Mouse (Mus musculus) liver, postnatal 0 days (tissue): ENCODE data around the gene Pax7. TPM values are rescaled to one million over a fixed set of nuclear protein-coding genes. Genes with fewer than 3 reads are reported as not detected.

ENCODE experiments used
- ATAC-seq: fragments of 200-750 bp; cut with Nextera tagmentation; 2 replicates; pipeline ENCODE4 v1.8.0; 2017; ENCODE audit warnings: mild to moderate bottlenecking, moderate library complexity
- DNase-seq: peaks from one replicate; pipeline ENCODE4 v3.0.0-alpha.2; 2016
- H3K27ac ChIP-seq: fragments of 300-500 bp; sonication (generic); 2 replicates; pipeline ENCODE4 v1.5.1; 2014; ENCODE audit warnings: antibody characterized with exemption, moderate library complexity, mild to moderate bottlenecking, low read depth
- H3K27me3 ChIP-seq: fragments of 300-500 bp; sonication (generic); 2 replicates; pipeline ENCODE4 v1.6.1; 2014; ENCODE audit warnings: low read length, control low read depth, mixed read lengths; ENCODE audit not compliant: insufficient read depth
- H3K36me3 ChIP-seq: fragments of 300-500 bp; sonication (generic); replicated peaks from 2 replicates; pipeline ENCODE4 v1.6.1; 2014; ENCODE audit warnings: mild to moderate bottlenecking, control low read depth, low read length, moderate library complexity, mixed read lengths; ENCODE audit not compliant: insufficient read depth
- H3K4me1 ChIP-seq: fragments of 300-500 bp; sonication (generic); 2 replicates; pipeline ENCODE4 v1.6.1; 2014; ENCODE audit warnings: antibody characterized with exemption, mild to moderate bottlenecking, control low read depth; ENCODE audit not compliant: insufficient read depth
- H3K4me2 ChIP-seq: fragments of 300-500 bp; sonication (generic); 2 replicates; pipeline ENCODE4 v1.6.1; 2014; ENCODE audit warnings: low read depth, mild to moderate bottlenecking, low read length, moderate library complexity, mixed read lengths
- H3K4me3 ChIP-seq: fragments of 300-500 bp; sonication (generic); 2 replicates; pipeline ENCODE4 v1.5.1; 2014; ENCODE audit warnings: low read depth, low read length
- H3K9ac ChIP-seq: fragments of 300-500 bp; sonication (generic); replicated peaks from 2 replicates; pipeline ENCODE4 v1.6.1; 2014; ENCODE audit warnings: mild to moderate bottlenecking, moderate library complexity
- H3K9me3 ChIP-seq: fragments of 300-500 bp; sonication (generic); 2 replicates; pipeline ENCODE4 v1.6.1; 2016; ENCODE audit warnings: mild to moderate bottlenecking, control low read depth, low read length, mixed read lengths
- CTCF ChIP-seq: sonication (generic); IDR thresholded peaks from 2 replicates; pipeline ENCODE4 v1.5.1; 2016; ENCODE audit warnings: antibody characterized with exemption, low read depth
- EP300 ChIP-seq: IDR thresholded peaks from 2 replicates; pipeline ENCODE4 v1.6.1; 2016; ENCODE audit warnings: antibody characterized with exemption, low read depth, mild to moderate bottlenecking
- WGBS: fragments of 180-500 bp; shearing (Covaris S2); extraction: QIAGEN DNeasy Blood & Tissue Kit; methylation state at CpG from one replicate; pipeline ENCODE4 v1.1.7; 2014; ENCODE audit not compliant: insufficient replicate concordance; 5-methylcytosine and 5-hydroxymethylcytosine counted together
- polyA plus RNA-seq: library from polyadenylated mRNA; unstranded; fragments of >200 nt; fragmentation: Nextera tagmentation; extraction: Ambion mirVana; gene quantifications from 2 replicates; pipeline ENCODE4 v1.2.1, GENCODE M21; 2015

Gene Pax7
- polyA plus RNA-seq = not detected in 2 replicates

GRCm38 (mm10) chr4:139833036-139833634, at the start of gene Pax7:
TSS of gene Pax7 (minus strand) at chr4:139833528.
- Histone ChIP-seq H3K27me3 (peaks cover 100% of the 10 kb centered on the region), H3K36me3 (no peaks in the 10 kb centered on the region), H3K9ac (no peak within 1 kb of the TSS), H3K4me3 (no peak within 1 kb of the TSS), H3K9me3 (no peaks in the 10 kb centered on the region), H3K4me2 (0 out of 2 replicates have a peak within 1 kb of the TSS, but pooled peaks have one; percentile 22), H3K27ac (no peak within 1 kb of the TSS), H3K4me1 (no peaks in the 10 kb centered on the region)
- no peak for ATAC-seq
- DNase-seq = no peak
- 1% methylated on average over 39 of the region's 41 CpGs for WGBS
- TF ChIP-seq EP300 = no peak
- TF ChIP-seq CTCF = no peak

DNA sequence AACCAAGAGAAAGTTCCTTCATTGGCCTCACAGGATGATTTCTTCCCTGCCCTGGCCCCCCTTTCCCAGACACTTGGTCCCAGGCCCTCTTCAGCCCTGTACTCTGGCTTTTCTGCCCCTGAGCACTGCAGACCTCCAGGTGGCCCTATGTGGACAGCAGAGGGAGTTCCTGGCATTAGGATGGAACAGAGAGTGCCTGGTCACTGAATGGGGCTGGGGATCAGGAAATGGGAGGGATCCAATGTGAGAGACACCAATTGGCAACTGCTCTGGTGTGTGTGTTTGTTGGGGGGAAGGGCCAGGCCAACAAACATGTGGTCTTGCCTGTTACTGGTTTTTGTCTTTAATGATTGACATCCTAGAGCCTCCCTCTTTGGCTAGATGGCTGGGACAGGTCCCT, 48.5 kb upstream of the Pax7 start:
- Histone ChIP-seq H3K4me1 (no peaks in the 10 kb centered on the region), H3K27me3 (0 out of 2 replicates have a peak, but pooled peaks cover 2% of the 10 kb centered on the region), H3K27ac (no peak overlapping the region), H3K9me3 (no peaks in the 10 kb centered on the region), H3K4me3 (no peak overlapping the region), H3K4me2 (no peak overlapping the region), H3K9ac (no peak overlapping the region), H3K36me3 (no peaks in the 10 kb centered on the region)
- ATAC-seq = peak; percentile 23; the same call in 1 of the 2 replicates
- DNase-seq = no peak
- TF ChIP-seq EP300 (no peak), CTCF (no peak)

- no peaks in the 10 kb centered on the region for H3K27me3 ChIP-seq
- H3K4me3 ChIP-seq = no peak overlapping the region
- no peak overlapping the region for H3K4me2 ChIP-seq
- 70% methylated on average over 7 of the region's 7 CpGs for WGBS
- no peaks in the 10 kb centered on the region for H3K9me3 ChIP-seq
- H3K4me1 ChIP-seq = no peaks in the 10 kb centered on the region
- ATAC-seq (no peak), DNase-seq (no peak)
- H3K27ac ChIP-seq = no peak overlapping the region
- no peak overlapping the region for H3K9ac ChIP-seq
- TF ChIP-seq CTCF = no peak
- no peaks in the 10 kb centered on the region for H3K36me3 ChIP-seq
These were observed 46.0 kb upstream of the Pax7 start for GRCm38 (mm10) chr4:139879324-139879723.

- ATAC-seq (no peak), DNase-seq (no peak)
- Histone ChIP-seq H3K4me3 (no peak overlapping the region), H3K9ac (no peak overlapping the region), H3K27ac (no peak overlapping the region), H3K4me2 (no peak overlapping the region), H3K9me3 (no peaks in the 10 kb centered on the region), H3K36me3 (no peaks in the 10 kb centered on the region), H3K4me1 (no peaks in the 10 kb centered on the region), H3K27me3 (no peaks in the 10 kb centered on the region)
- TF ChIP-seq CTCF (no peak), EP300 (no peak)
- 64% methylated on average over 4 of the region's 4 CpGs for WGBS
These were observed 45.1 kb upstream of the Pax7 start for GRCm38 (mm10) chr4:139878443-139878842.

- H3K27me3 ChIP-seq = no peaks in the 10 kb centered on the region
- DNase-seq (peak; percentile 67), ATAC-seq (no peak)
- no peaks in the 10 kb centered on the region for H3K36me3 ChIP-seq
- no peak overlapping the region for H3K27ac ChIP-seq
- H3K9me3 ChIP-seq = no peaks in the 10 kb centered on the region
- no peak overlapping the region for H3K4me3 ChIP-seq
- no peak overlapping the region for H3K4me2 ChIP-seq
- peak; percentile 78 for TF ChIP-seq CTCF
- TF ChIP-seq EP300 = no peak
- H3K4me1 ChIP-seq = no peaks in the 10 kb centered on the region
- no peak overlapping the region for H3K9ac ChIP-seq
- WGBS = 9% methylated on average over 4 of the region's 4 CpGs
These were observed 43.9 kb upstream of the Pax7 start for GRCm38 (mm10) chr4:139877269-139877668.

GRCm38 (mm10) chr4:139872595-139872994, 39.3 kb upstream of the Pax7 start:
- no peak for ATAC-seq
- no peak overlapping the region for H3K4me2 ChIP-seq
- H3K9me3 ChIP-seq = no peaks in the 10 kb centered on the region
- H3K36me3 ChIP-seq = no peaks in the 10 kb centered on the region
- 0 out of 2 replicates have a peak, but pooled peaks cover 2% of the 10 kb centered on the region for H3K27me3 ChIP-seq
- H3K4me3 ChIP-seq = no peak overlapping the region
- H3K4me1 ChIP-seq = no peaks in the 10 kb centered on the region
- H3K9ac ChIP-seq = no peak overlapping the region
- no peak overlapping the region for H3K27ac ChIP-seq
- peak; percentile 63 for DNase-seq
- 0% methylated on average over 3 of the region's 3 CpGs for WGBS
- peak; percentile 90 for TF ChIP-seq CTCF
- no peak for TF ChIP-seq EP300
